Mouse (Mus musculus) myocyte (in vitro differentiated cells): Measurements from ENCODE around the gene Vnn3.

ENCODE experiments used
- CEBPB ChIP-seq: IDR thresholded peaks from 2 replicates; pipeline ENCODE4 v1.6.1; 2011; ENCODE audit warnings: mild to moderate bottlenecking, moderate library complexity; ENCODE audit not compliant: poor library complexity, insufficient read depth, severe bottlenecking
- MYOD1 ChIP-seq, 3 experiments: IDR thresholded peaks; one replicate each; pipeline ENCODE4 v1.6.1; 2011; ENCODE audit warnings: control low read depth in 2 of 3, low read depth in 2 of 3, mild to moderate bottlenecking in 2 of 3, moderate library complexity in 1 of 3; ENCODE audit not compliant: insufficient read length in 2 of 3, control insufficient read depth in 1 of 3
- POLR2A ChIP-seq: IDR thresholded peaks from one replicate; pipeline ENCODE4 v1.6.1; 2011; ENCODE audit warnings: low read depth, mild to moderate bottlenecking, control low read depth, moderate library complexity; ENCODE audit not compliant: insufficient read length

- TF ChIP-seq MYOD1 (IDR thresholded peaks at IDR 0.05; ENCODE audit: control insufficient read depth in 1 of 3, insufficient read length in 2 of 3, low read depth in 2 of 3) = no peak
- TF ChIP-seq POLR2A = no peak
- no peak for TF ChIP-seq CEBPB
These were observed 15.0 kb upstream of the Vnn3 start for GRCm38 (mm10) chr10:23836003-23836964.
